ENCODE assay signal across 7 mouse cellular contexts in the genomic region with DNA sequence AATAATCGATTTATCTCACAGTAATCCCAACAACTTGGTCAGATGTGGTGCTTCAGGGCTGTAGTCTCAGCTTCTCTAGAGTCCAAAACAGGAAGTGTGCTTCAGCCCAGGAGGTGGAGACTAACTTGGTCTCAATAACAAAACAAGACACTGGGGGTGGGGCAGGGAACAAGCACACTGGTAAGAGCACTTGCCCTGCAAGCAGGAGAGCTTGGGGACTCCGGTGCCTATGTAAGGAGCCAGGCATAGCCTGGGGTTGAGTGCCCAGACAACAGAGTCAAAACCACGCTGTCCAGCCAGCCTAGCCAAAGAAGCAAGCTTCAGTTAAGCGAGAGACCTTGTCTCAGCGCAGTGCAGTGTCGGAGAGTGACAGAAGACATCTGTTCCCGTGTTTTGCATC. TPM values are rescaled to one million over a fixed set of nuclear protein-coding genes. Genes with fewer than 3 reads are reported as not detected.
DNase-seq lines count a peak whose midpoint lies in the region; ATAC-seq lines count a peak whose summit lies in the region.

No protein-coding gene starts in this region.

- peak; percentile 65 for DNase-seq in 416B (ENCODE audit: low read depth)
- peak; percentile 76 for DNase-seq in CD4-positive, CD25-positive, alpha-beta regulatory T cell, adult 2 months (ENCODE audit: low read depth, low spot score)
- peak; percentile 48 to 63 for DNase-seq in heart, postnatal 10 days
- DNase-seq in MN1 (ENCODE audit: low spot score): no peak
- no peak for DNase-seq in cerebellum, adult 11-12 months
- no peak for DNase-seq in retina, postnatal 1 day

- intact Hi-C loops in heart, postnatal 10 days (cut with DNase I): no loop called here

- peak; percentile 95 for ATAC-seq in megakaryocyte, adult 5-6 weeks (ENCODE audit: poor library complexity, severe bottlenecking)

RNA-seq across cellular contexts. Expression of gene Arid4a, which starts 24.7 kb away (rescaled TPM):
- 10 to 100 TPM; 14.0 to 15.5 TPM for total RNA-seq in heart, postnatal 10 days (2021)
- 42.4 and 45.0 TPM in 2 replicates for total RNA-seq in megakaryocyte, adult 5-6 weeks (2015)
- total RNA-seq in megakaryocyte, adult 5-6 weeks (2017): 74.6 and 79.6 TPM in 2 replicates

Comparison
In these comparisons a context has a peak if more than half of its experiments do, and no peak if none do; other contexts are left out.
1. DNase-seq: peak in 416B (single experiment), CD4-positive, CD25-positive, alpha-beta regulatory T cell, adult 2 months (single experiment) and heart, postnatal 10 days (2 of 2); none in MN1 (single experiment), cerebellum, adult 11-12 months (single experiment) and retina, postnatal 1 day (single experiment).